Mouse (Mus musculus) neural tube, embryonic 14.5 days (tissue): ENCODE measurements around the gene Cabin1. TPM values are rescaled to one million over a fixed set of nuclear protein-coding genes. Genes with fewer than 3 reads are reported as not detected.

Source experiments
- ATAC-seq: fragments of 200-750 bp; cut with Nextera tagmentation; 2 replicates; pipeline ENCODE4 v1.8.0; 2017; ENCODE audit warnings: low read depth, mild to moderate bottlenecking, moderate TSS enrichment, moderate library complexity
- H3K27ac ChIP-seq: fragments of 300-500 bp; sonication (generic); 2 replicates; pipeline ENCODE4 v1.5.1; 2014; ENCODE audit warnings: low read depth, mild to moderate bottlenecking, control low read depth, low read length, moderate library complexity, mixed read lengths
- H3K27me3 ChIP-seq: fragments of 300-500 bp; sonication (generic); 2 replicates; pipeline ENCODE4 v1.6.1; 2014; ENCODE audit warnings: low read length; ENCODE audit not compliant: control insufficient read depth, insufficient read depth
- H3K36me3 ChIP-seq: fragments of 300-500 bp; sonication (generic); 2 replicates; pipeline ENCODE4 v1.6.1; 2014; ENCODE audit warnings: low read length, mixed read lengths; ENCODE audit not compliant: control insufficient read depth, insufficient read depth
- H3K4me1 ChIP-seq: fragments of 300-500 bp; sonication (generic); 2 replicates; pipeline ENCODE4 v1.6.1; 2014; ENCODE audit warnings: low read length; ENCODE audit not compliant: control insufficient read depth, insufficient read depth
- H3K4me2 ChIP-seq: fragments of 300-500 bp; sonication (generic); 2 replicates; pipeline ENCODE4 v1.6.1; 2014; ENCODE audit warnings: mild to moderate bottlenecking, low read depth, low read length, control low read depth
- H3K4me3 ChIP-seq: fragments of 300-500 bp; sonication (generic); 2 replicates; pipeline ENCODE4 v1.5.1; 2014; ENCODE audit warnings: low read depth, low read length, control low read depth, mixed read lengths
- H3K9ac ChIP-seq: fragments of 300-500 bp; sonication (generic); replicated peaks from 2 replicates; pipeline ENCODE4 v1.6.1; 2014; ENCODE audit warnings: low read depth, mild to moderate bottlenecking, control low read depth, low read length, mixed read lengths
- H3K9me3 ChIP-seq: fragments of 300-500 bp; sonication (generic); 2 replicates; pipeline ENCODE4 v1.6.1; 2016; ENCODE audit warnings: low read length; ENCODE audit not compliant: control insufficient read depth
- WGBS: fragments of 180-500 bp; shearing (Covaris S2); extraction: QIAGEN DNeasy Blood & Tissue Kit; methylation state at CpG from one replicate; pipeline ENCODE4 v1.1.7; 2014; 5-methylcytosine and 5-hydroxymethylcytosine counted together
- polyA plus RNA-seq: library from polyadenylated mRNA; unstranded; fragments of >200 nt; fragmentation: Nextera tagmentation; extraction: Ambion mirVana; gene quantifications from 2 replicates; pipeline ENCODE4 v1.2.1, GENCODE M21; 2014

Cabin1 gene
- polyA plus RNA-seq, 1 experiment from 2014 or later: 39.9 TPM

GRCm38 (mm10) chr10:75605162-75605846 is 158.8 kb downstream of the Cabin1 start:
- no peaks in the 10 kb centered on the region for H3K4me1 ChIP-seq
- H3K27ac ChIP-seq: no peak overlapping the region
- no peaks in the 10 kb centered on the region for H3K27me3 ChIP-seq
- no peak overlapping the region for H3K4me3 ChIP-seq
- H3K4me2 ChIP-seq: no peak overlapping the region
- no peak for ATAC-seq
- 41% methylated on average over 11 of the region's 11 CpGs for WGBS
- H3K9me3 ChIP-seq: no peaks in the 10 kb centered on the region
- H3K36me3 ChIP-seq: no peaks in the 10 kb centered on the region
- no peak overlapping the region for H3K9ac ChIP-seq

DNA sequence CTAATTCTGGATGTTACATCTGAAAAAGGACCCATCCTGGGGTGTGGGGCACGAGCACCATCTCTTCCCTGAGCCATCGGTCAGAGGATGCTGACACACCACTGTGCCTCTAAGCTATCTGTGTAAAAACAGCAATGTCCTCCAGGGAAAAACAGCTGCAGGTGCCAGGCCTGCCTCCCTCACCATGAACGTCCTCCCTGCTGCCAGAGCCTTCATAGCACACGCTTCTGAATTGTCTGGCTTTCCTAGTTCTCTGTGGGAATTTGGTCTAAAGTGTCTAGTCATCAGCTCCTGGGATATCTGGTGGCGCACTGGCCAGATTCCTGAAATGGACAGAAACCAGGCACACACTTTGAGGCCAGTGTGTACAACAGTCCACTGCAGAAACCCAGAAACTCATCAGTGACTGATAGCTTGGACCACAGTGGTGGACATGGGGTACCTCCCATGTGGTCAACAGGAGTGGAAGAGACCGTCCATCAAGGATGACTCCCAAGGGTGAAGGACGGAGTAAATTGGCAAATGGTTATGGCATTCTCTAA is 163.9 kb downstream of the Cabin1 start:
- ATAC-seq: no peak
- Histone ChIP-seq H3K4me3 (no peak overlapping the region), H3K9me3 (no peaks in the 10 kb centered on the region; the same call in 1 of the 2 replicates), H3K9ac (no peak overlapping the region), H3K27me3 (no peaks in the 10 kb centered on the region), H3K27ac (no peak overlapping the region), H3K36me3 (no peaks in the 10 kb centered on the region), H3K4me1 (no peaks in the 10 kb centered on the region), H3K4me2 (no peak overlapping the region)
- WGBS: 84% methylated on average over 7 of the region's 7 CpGs

Other genes with a start within 250 kb of the Cabin1 start
- gene Snrpd3, start 246.8 kb downstream of the Cabin1 start, polyA plus RNA-seq: 113 and 124 TPM in 2 replicates
- gene Gucd1, start 246.4 kb downstream of the Cabin1 start, polyA plus RNA-seq: 19.4 and 22.7 TPM in 2 replicates
- gene Lrrc75b, start 204.0 kb downstream of the Cabin1 start, polyA plus RNA-seq: 32.6 and 36.6 TPM in 2 replicates
- gene Ggt1, start 202.7 kb downstream of the Cabin1 start, polyA plus RNA-seq: 0.85 and 1.5 TPM in 2 replicates
- gene Ggt5, start 175.0 kb downstream of the Cabin1 start, polyA plus RNA-seq: 0.43 and 1.5 TPM in 2 replicates
- gene Susd2, start 120.3 kb downstream of the Cabin1 start, polyA plus RNA-seq: 9.8 and 12.3 TPM in 2 replicates
- gene Ddt, start 9.1 kb upstream of the Cabin1 start, polyA plus RNA-seq: 102 and 104 TPM in 2 replicates
- gene Gm20441, start 16.6 kb upstream of the Cabin1 start, polyA plus RNA-seq: not detected in 2 replicates
- gene Gstt3, start 17.1 kb upstream of the Cabin1 start, polyA plus RNA-seq: 0.94 TPM in 1 of 2 replicates, not detected in the other
- gene Gstt1, start 34.2 kb upstream of the Cabin1 start, polyA plus RNA-seq: 8.8 and 11.2 TPM in 2 replicates
- not detected in 2 replicates for gene Gstt4, start 58.2 kb upstream of the Cabin1 start, polyA plus RNA-seq
- gene Gstt2, start 73.1 kb upstream of the Cabin1 start, polyA plus RNA-seq: 4.3 and 7.5 TPM in 2 replicates
- 1,682 and 1,948 TPM in 2 replicates for gene Mif, start 95.9 kb upstream of the Cabin1 start, polyA plus RNA-seq
- 1.9 and 2.0 TPM in 2 replicates for gene Derl3, start 129.1 kb upstream of the Cabin1 start, polyA plus RNA-seq
- 245 and 254 TPM in 2 replicates for gene Smarcb1, start 157.3 kb upstream of the Cabin1 start, polyA plus RNA-seq
- 108 and 158 TPM in 2 replicates for gene Chchd10, start 168.8 kb upstream of the Cabin1 start, polyA plus RNA-seq
- 15.3 and 31.0 TPM in 2 replicates for gene Mmp11, start 172.2 kb upstream of the Cabin1 start, polyA plus RNA-seq
- gene Gm867, start 176.3 kb upstream of the Cabin1 start, polyA plus RNA-seq: 2.4 and 3.0 TPM in 2 replicates
- 1.2 and 1.3 TPM in 2 replicates for gene Vpreb3, start 178.7 kb upstream of the Cabin1 start, polyA plus RNA-seq
- gene Gm5134, start 190.2 kb upstream of the Cabin1 start, polyA plus RNA-seq: 0.17 TPM in 1 of 2 replicates, not detected in the other